Mouse (Mus musculus): ENCODE data around the gene Htra1. TPM values are rescaled to one million over a fixed set of nuclear protein-coding genes. Genes with fewer than 3 reads are reported as not detected.

The Htra1 gene
- polyA plus RNA-seq, 1 experiment from 2014 or later: 8.3 TPM

DNA sequence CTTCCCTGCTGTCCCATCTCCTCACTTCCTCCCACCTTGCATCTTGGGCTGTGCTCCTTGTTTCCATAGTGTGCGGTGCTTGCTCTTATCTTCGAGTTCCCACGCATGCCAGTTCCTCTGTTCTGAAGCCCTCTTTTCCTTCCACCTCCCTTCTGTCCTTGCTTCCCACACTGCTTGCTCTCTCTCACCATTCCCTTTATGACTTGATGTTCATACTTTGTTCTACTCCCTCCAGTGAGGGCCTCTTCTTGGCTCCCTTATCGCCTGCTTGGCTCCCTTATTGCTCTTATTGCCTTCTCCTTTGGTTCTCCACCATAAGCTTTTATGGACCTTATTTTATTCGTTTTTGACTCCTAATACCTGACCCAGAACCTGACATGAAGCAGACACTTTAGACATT, 73.3 kb downstream of the Htra1 start:
- Histone ChIP-seq H3K4me2 (ENCODE audit: low read depth, severe bottlenecking) (no peak overlapping the region), H3K9ac (ENCODE audit: low read length) (no peak overlapping the region), H3K27me3 (ENCODE audit: control insufficient read depth, insufficient read depth, low read length) (no peaks in the 10 kb centered on the region), H3K9me3 (ENCODE audit: control insufficient read depth, low read length) (no peaks in the 10 kb centered on the region), H3K36me3 (ENCODE audit: control insufficient read depth, insufficient read depth, low read length) (no peaks in the 10 kb centered on the region), H3K4me3 (ENCODE audit: low read depth, low read length) (no peak overlapping the region), H3K4me1 (ENCODE audit: control insufficient read depth, insufficient read depth, low read length) (no peaks in the 10 kb centered on the region), H3K27ac (replicated peaks; ENCODE audit: low read depth, low read length) (no peak overlapping the region)
- DNase-seq (ENCODE audit: low spot score) (no peak), ATAC-seq (ENCODE audit: insufficient number of reproducible peaks, low FRiP score, low TSS enrichment, low read depth) (no peak)
- WGBS: 86% methylated on average over 5 of the region's 5 CpGs

GRCm38 (mm10) chr7:131011901-131012300, 76.0 kb downstream of the Htra1 start:
- no peaks in the 10 kb centered on the region for H3K27me3 ChIP-seq (ENCODE audit: control insufficient read depth, insufficient read depth, low read length)
- H3K4me1 ChIP-seq (ENCODE audit: control insufficient read depth, insufficient read depth, low read length): no peaks in the 10 kb centered on the region
- no peak overlapping the region for H3K4me2 ChIP-seq (ENCODE audit: low read depth, severe bottlenecking)
- no peak for DNase-seq (ENCODE audit: low spot score)
- no peak overlapping the region for H3K4me3 ChIP-seq (ENCODE audit: low read depth, low read length)
- 89% methylated on average over 1 of the region's 1 CpGs for WGBS
- no peaks in the 10 kb centered on the region for H3K36me3 ChIP-seq (ENCODE audit: control insufficient read depth, insufficient read depth, low read length)
- no peak overlapping the region for H3K9ac ChIP-seq (ENCODE audit: low read length)
- no peaks in the 10 kb centered on the region for H3K9me3 ChIP-seq (ENCODE audit: control insufficient read depth, low read length)
- no peak for ATAC-seq (ENCODE audit: insufficient number of reproducible peaks, low FRiP score, low TSS enrichment, low read depth)
- no peak overlapping the region for H3K27ac ChIP-seq (replicated peaks; ENCODE audit: low read depth, low read length)

- 89% methylated on average over 2 of the region's 2 CpGs for WGBS
Measured at GRCm38 (mm10) chr7:131019181-131019580, 83.3 kb downstream of the Htra1 start.

DNA sequence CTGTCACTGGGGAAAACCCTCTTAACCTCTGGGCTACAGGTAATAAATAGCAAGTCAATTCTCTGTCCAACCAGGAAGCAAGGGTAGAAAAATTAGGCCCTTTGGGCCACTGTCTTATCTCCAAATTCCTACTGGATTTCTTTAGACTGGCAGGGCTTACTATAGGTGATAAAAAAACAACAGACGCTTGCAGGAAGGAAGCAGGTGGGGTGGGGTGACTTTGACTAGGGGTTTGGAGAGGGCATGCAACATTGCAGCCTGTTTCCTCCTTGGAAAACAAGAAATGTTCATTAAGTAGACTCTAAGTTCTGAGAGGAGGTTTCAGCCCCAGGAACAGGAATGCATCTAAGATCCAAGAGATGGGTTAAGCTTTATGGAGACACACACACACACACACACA, 88.9 kb downstream of the Htra1 start:
- no peak for ATAC-seq (ENCODE audit: insufficient number of reproducible peaks, low FRiP score, low TSS enrichment, low read depth)
- WGBS: 66% methylated on average over 1 of the region's 1 CpGs
- no peaks in the 10 kb centered on the region for H3K4me1 ChIP-seq (ENCODE audit: control insufficient read depth, insufficient read depth, low read length)
- H3K4me3 ChIP-seq (ENCODE audit: low read depth, low read length): no peak overlapping the region
- DNase-seq (ENCODE audit: low spot score): no peak
- H3K9ac ChIP-seq (ENCODE audit: low read length): no peak overlapping the region
- H3K27me3 ChIP-seq (ENCODE audit: control insufficient read depth, insufficient read depth, low read length): no peaks in the 10 kb centered on the region
- H3K27ac ChIP-seq (replicated peaks; ENCODE audit: low read depth, low read length): no peak overlapping the region
- H3K9me3 ChIP-seq (ENCODE audit: control insufficient read depth, low read length): no peaks in the 10 kb centered on the region
- H3K4me2 ChIP-seq (ENCODE audit: low read depth, severe bottlenecking): no peak overlapping the region
- no peaks in the 10 kb centered on the region for H3K36me3 ChIP-seq (ENCODE audit: control insufficient read depth, insufficient read depth, low read length)

More at GRCm38 (mm10) chr7:131019181-131019580, 83.3 kb downstream of the Htra1 start:
- H3K4me1 ChIP-seq (ENCODE audit: control insufficient read depth, insufficient read depth, low read length): no peaks in the 10 kb centered on the region
- no peaks in the 10 kb centered on the region for H3K9me3 ChIP-seq (ENCODE audit: control insufficient read depth, low read length)
- no peak overlapping the region for H3K9ac ChIP-seq (ENCODE audit: low read length)
- no peak overlapping the region for H3K4me2 ChIP-seq (ENCODE audit: low read depth, severe bottlenecking)
- H3K36me3 ChIP-seq (ENCODE audit: control insufficient read depth, insufficient read depth, low read length): no peaks in the 10 kb centered on the region
- no peak for DNase-seq (ENCODE audit: low spot score)
- no peak overlapping the region for H3K4me3 ChIP-seq (ENCODE audit: low read depth, low read length)
- H3K27me3 ChIP-seq (ENCODE audit: control insufficient read depth, insufficient read depth, low read length): no peaks in the 10 kb centered on the region
- no peak overlapping the region for H3K27ac ChIP-seq (replicated peaks; ENCODE audit: low read depth, low read length)
- no peak for ATAC-seq (ENCODE audit: insufficient number of reproducible peaks, low FRiP score, low TSS enrichment, low read depth)

- Histone ChIP-seq H3K9ac (ENCODE audit: low read length) (no peak overlapping the region), H3K4me3 (ENCODE audit: low read depth, low read length) (no peak overlapping the region), H3K4me1 (ENCODE audit: control insufficient read depth, insufficient read depth, low read length) (no peaks in the 10 kb centered on the region), H3K9me3 (ENCODE audit: control insufficient read depth, low read length) (no peaks in the 10 kb centered on the region), H3K4me2 (ENCODE audit: low read depth, severe bottlenecking) (no peak overlapping the region), H3K36me3 (ENCODE audit: control insufficient read depth, insufficient read depth, low read length) (no peaks in the 10 kb centered on the region), H3K27ac (replicated peaks; ENCODE audit: low read depth, low read length) (no peak overlapping the region), H3K27me3 (ENCODE audit: control insufficient read depth, insufficient read depth, low read length) (no peaks in the 10 kb centered on the region)
- WGBS: 91% methylated on average over 1 of the region's 1 CpGs
- no peak for ATAC-seq (ENCODE audit: insufficient number of reproducible peaks, low FRiP score, low TSS enrichment, low read depth)
- no peak for DNase-seq (ENCODE audit: low spot score)
Measured at GRCm38 (mm10) chr7:131027557-131027956, 91.6 kb downstream of the Htra1 start.

- H3K4me1 ChIP-seq (ENCODE audit: control insufficient read depth, insufficient read depth, low read length): no peaks in the 10 kb centered on the region
- no peak within 1 kb of the TSS for H3K4me3 ChIP-seq (ENCODE audit: low read depth, low read length)
- no peak for DNase-seq (ENCODE audit: low spot score)
- no peak within 1 kb of the TSS for H3K9ac ChIP-seq (ENCODE audit: low read length)
- H3K36me3 ChIP-seq (ENCODE audit: control insufficient read depth, insufficient read depth, low read length): no peaks in the 10 kb centered on the region
- 76% methylated on average over 5 of the region's 5 CpGs for WGBS
- no peaks in the 10 kb centered on the region for H3K27me3 ChIP-seq (ENCODE audit: control insufficient read depth, insufficient read depth, low read length)
- H3K4me2 ChIP-seq (ENCODE audit: low read depth, severe bottlenecking): no peak within 1 kb of the TSS
- no peak within 1 kb of the TSS for H3K27ac ChIP-seq (replicated peaks; ENCODE audit: low read depth, low read length)
- ATAC-seq (ENCODE audit: insufficient number of reproducible peaks, low FRiP score, low TSS enrichment, low read depth): no peak
- no peaks in the 10 kb centered on the region for H3K9me3 ChIP-seq (ENCODE audit: control insufficient read depth, low read length)
Measured at GRCm38 (mm10) chr7:131031755-131032154, 95.8 kb downstream of the Htra1 start, which contains the start of gene Dmbt1. TSS of gene Dmbt1 (plus strand) at chr7:131032053.

Small RNA genes within 50 kb of the gene (microRNA-seq; reads per million reads assigned to microRNA genes)
- gene Mir7061: not detected

Other genes with a start within 250 kb of the Htra1 start
- 0.16 TPM in 1 of 2 replicates, not detected in the other for gene Btbd16, start 162.0 kb upstream of the Htra1 start, polyA plus RNA-seq (2014; fragmentation: Nextera tagmentation; extraction: Ambion mirVana)
- gene Plekha1, start 70.4 kb upstream of the Htra1 start, polyA plus RNA-seq (2014; fragmentation: Nextera tagmentation; extraction: Ambion mirVana): 21.3 and 24.7 TPM in 2 replicates
- not detected in 2 replicates for gene Dmbt1, start 95.9 kb downstream of the Htra1 start, polyA plus RNA-seq (2014; fragmentation: Nextera tagmentation; extraction: Ambion mirVana)
- not detected in 2 replicates for gene 4933402N03Rik, start 210.2 kb downstream of the Htra1 start, polyA plus RNA-seq (2014; fragmentation: Nextera tagmentation; extraction: Ambion mirVana)
- gene 5430419D17Rik, start 238.3 kb downstream of the Htra1 start, polyA plus RNA-seq (2014; fragmentation: Nextera tagmentation; extraction: Ambion mirVana): not detected in 2 replicates

Measured in limb, embryonic 11.5 days (tissue).